Comparison of ENCODE assay signal across 10 mouse cellular contexts in the genomic region with DNA sequence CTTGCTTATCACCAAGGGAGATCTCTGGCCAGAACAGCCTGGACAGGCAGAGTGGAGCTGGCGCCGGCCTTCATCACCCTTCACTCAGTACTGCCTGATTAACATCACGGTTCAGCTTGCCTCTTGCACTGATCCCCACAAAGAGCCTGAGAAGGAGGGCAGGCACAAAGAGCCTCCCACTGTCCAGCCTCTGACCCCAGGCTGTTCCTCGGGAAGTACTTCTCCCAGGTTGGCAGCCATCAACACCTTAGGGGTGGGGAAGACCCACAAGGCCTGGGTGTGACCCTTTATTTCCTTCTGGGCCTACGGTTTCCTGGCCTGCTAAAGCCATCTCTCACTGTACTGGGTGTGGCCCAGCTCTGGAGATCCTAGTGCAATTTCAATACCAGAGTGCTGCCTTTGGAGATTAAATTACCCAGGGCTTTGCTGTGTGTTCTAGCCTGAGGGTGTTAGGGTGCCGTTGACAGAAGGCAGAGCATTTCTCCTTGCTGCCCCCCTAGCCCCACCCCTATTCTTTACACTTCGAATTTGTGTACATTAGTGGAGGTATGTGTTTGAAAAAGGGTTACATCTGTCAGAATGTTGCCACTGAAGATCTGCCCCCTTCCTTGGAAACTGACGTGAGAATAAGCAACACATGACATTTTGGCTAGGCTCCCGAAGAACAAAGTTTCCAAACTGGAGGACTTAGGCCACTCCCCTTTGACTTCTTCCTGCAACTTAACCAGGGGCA.
A peak's percentile ranks its signal among the peaks of the same experiment; 100 is the strongest.
DNase-seq lines count a peak whose midpoint lies in the region; ATAC-seq lines count a peak whose summit lies in the region.
"Had no signal": no experiment of that assay in that cellular context is flagged by ENCODE, and none has a peak within 500 bp of the region (broad histone marks: within the 10 kb centered on the region; RNA-seq: fewer than 3 reads in every experiment).

No protein-coding gene starts in this region.

- 0 out of 2 replicates have a peak, but pooled peaks cover 12% of the 10 kb centered on the region for H3K27me3 ChIP-seq in embryonic facial prominence, embryonic 13.5 days
- H3K27me3 ChIP-seq: liver, embryonic 13.5 days had no signal

- peaks cover 50% of the 10 kb centered on the region for H3K4me1 ChIP-seq in embryonic facial prominence, embryonic 13.5 days
- H3K4me1 ChIP-seq: liver, embryonic 13.5 days had no signal

- no peak overlapping the region for H3K4me2 ChIP-seq in embryonic facial prominence, embryonic 13.5 days
- H3K4me2 ChIP-seq: liver, embryonic 13.5 days had no signal

- no peak; the same call in 1 of the 2 replicates for ATAC-seq in embryonic facial prominence, embryonic 13.5 days (ENCODE audit: insufficient number of reproducible peaks, insufficient read depth, low FRiP score, low TSS enrichment, low read depth)

- no peaks in the 10 kb centered on the region for H3K36me3 ChIP-seq in embryonic facial prominence, embryonic 13.5 days
- H3K36me3 ChIP-seq: liver, embryonic 13.5 days had no signal

- no peak overlapping the region for H3K9ac ChIP-seq in embryonic facial prominence, embryonic 13.5 days
- H3K9ac ChIP-seq: liver, embryonic 13.5 days had no signal

- H3K27ac ChIP-seq in embryonic facial prominence, embryonic 13.5 days, result peak overlapping the region; percentile 55; the same call in 1 of the 2 replicates
- H3K27ac ChIP-seq: liver, embryonic 13.5 days had no signal

- WGBS in embryonic facial prominence, embryonic 13.5 days, result 25% methylated on average over 9 of the region's 9 CpGs

- DNase-seq in adrenal gland, adult 2 months, result peak; percentile 8
- DNase-seq in adrenal gland, postnatal 4 days (ENCODE audit: low spot score in 2 of 2), result no peak
- DNase-seq in kidney, adult 18-20 months, result peak; percentile 57
- peak; percentile 82 for DNase-seq in lung, postnatal 10 days
- no peak for DNase-seq in left cerebral cortex, postnatal 14 days (ENCODE audit: low spot score in 2 of 2)
- DNase-seq in right cerebral cortex, adult 2 months (ENCODE audit: low spot score in 2 of 2), result no peak
- no peak for DNase-seq in yolk sac, embryonic 10.5 days (ENCODE audit: low spot score)
- DNase-seq: gastrocnemius, postnatal 36 days; liver, embryonic 13.5 days had no signal

- H3K9me3 ChIP-seq in embryonic facial prominence, embryonic 13.5 days, result no peaks in the 10 kb centered on the region
- H3K9me3 ChIP-seq: liver, embryonic 13.5 days had no signal

- intact Hi-C loops in left cerebral cortex, postnatal 14 days (cut with DNase I), result no loop called here

- no peak overlapping the region for H3K4me3 ChIP-seq in embryonic facial prominence, embryonic 13.5 days
- H3K4me3 ChIP-seq: liver, embryonic 13.5 days had no signal

Comparison
In these comparisons a context has a peak if more than half of its experiments do, and no peak if none do; other contexts are left out.
1. DNase-seq: peak in adrenal gland, adult 2 months (single experiment), kidney, adult 18-20 months (single experiment) and lung, postnatal 10 days (single experiment); none in adrenal gland, postnatal 4 days (0 of 2), left cerebral cortex, postnatal 14 days (0 of 2), right cerebral cortex, adult 2 months (0 of 2) and yolk sac, embryonic 10.5 days (single experiment).